In genomic region chr5:96351963-96352362, GRCm38 (mm10) we compare ENCODE assay signal across 13 mouse cellular contexts. TPM values are rescaled to one million over a fixed set of nuclear protein-coding genes. Genes with fewer than 3 reads are reported as not detected.
DNase-seq lines count a peak whose midpoint lies in the region; ATAC-seq and TF ChIP-seq lines count a peak whose summit lies in the region.
"Had no signal": no experiment of that assay in that cellular context is flagged by ENCODE, and none has a peak within 500 bp of the region (broad histone marks: within the 10 kb centered on the region; RNA-seq: fewer than 3 reads in every experiment).

No protein-coding gene starts in this region.

- no peak for TF ChIP-seq EP300 in heart, postnatal 0 days (IDR thresholded peaks at IDR 0.05; ENCODE audit: low read depth)

- in situ Hi-C loops in Patski (cut with MboI; ENCODE audit: low pct_unique_long_range_greater_than_20kb) = no loop called here

- peak; percentile 27; the same call in 1 of the 2 replicates for TF ChIP-seq CTCF in heart, postnatal 0 days (IDR thresholded peaks at IDR 0.05; ENCODE audit: low read depth)
- TF ChIP-seq CTCF in lung, embryonic 14.5 days (IDR thresholded peaks at IDR 0.05; ENCODE audit: low read depth) = peak; percentile 44; the same call in 1 of the 2 replicates
- TF ChIP-seq CTCF in Patski (IDR thresholded peaks at IDR 0.05) = peak; percentile 70

- H3K9me3 ChIP-seq in heart, postnatal 0 days (replicated peaks; ENCODE audit: control insufficient read depth, low read length) = no peaks in the 10 kb centered on the region
- no peaks in the 10 kb centered on the region for H3K9me3 ChIP-seq in lung, embryonic 14.5 days (ENCODE audit: low read depth, low read length)
- H3K9me3 ChIP-seq: forebrain, embryonic 12.5 days had no signal

- DNase-seq in heart, postnatal 0 days (ENCODE audit: low spot score) = no peak
- DNase-seq in heart, postnatal 10 days = no peak
- DNase-seq in lung, embryonic 14.5 days = peak; percentile 24
- no peak for DNase-seq in lung, postnatal 10 days
- DNase-seq in Patski (ENCODE audit: low read depth, low spot score) = no peak
- DNase-seq in retina, embryonic 14.5 days (ENCODE audit: low spot score) = peak; percentile 27
- DNase-seq in right cerebral cortex, adult 18-20 months = no peak
- no peak for DNase-seq in urinary bladder, postnatal 36 days (ENCODE audit: low spot score in 2 of 2)
- DNase-seq: cerebellum, adult 8-10 months; heart, adult 18-20 months had no signal

- POLR2A ChIA-PET in Patski (lab: Charles Lee) = no interaction called here

- H3K4me1 ChIP-seq in heart, postnatal 0 days (ENCODE audit: control insufficient read depth, insufficient read depth) = no peaks in the 10 kb centered on the region
- H3K4me1 ChIP-seq in lung, embryonic 14.5 days (ENCODE audit: insufficient read depth) = no peaks in the 10 kb centered on the region
- H3K4me1 ChIP-seq: forebrain, embryonic 12.5 days had no signal

- intact Hi-C loops in heart, postnatal 10 days (cut with DNase I) = no loop called here

- H3K27me3 ChIP-seq in heart, postnatal 0 days (ENCODE audit: control insufficient read depth, insufficient read depth, low read length) = no peaks in the 10 kb centered on the region
- H3K27me3 ChIP-seq in lung, embryonic 14.5 days (ENCODE audit: insufficient read depth, low read length) = no peaks in the 10 kb centered on the region
- H3K27me3 ChIP-seq in Patski = no peaks in the 10 kb centered on the region
- H3K27me3 ChIP-seq: forebrain, embryonic 12.5 days had no signal

- no peak overlapping the region for H3K27ac ChIP-seq in heart, postnatal 0 days (ENCODE audit: low read depth)
- H3K27ac ChIP-seq in lung, embryonic 14.5 days (ENCODE audit: low read depth) = no peak overlapping the region
- H3K27ac ChIP-seq: forebrain, embryonic 12.5 days; macrophage had no signal

- ATAC-seq in heart, postnatal 0 days (ENCODE audit: insufficient read depth, low read depth) = no peak
- no peak for ATAC-seq in lung, embryonic 14.5 days (ENCODE audit: insufficient read depth)
- ATAC-seq in Patski = no peak
- ATAC-seq: inflammation-experienced regulatory T-cells, adult 6 months had no signal

- no peak overlapping the region for H3K4me3 ChIP-seq in heart, postnatal 0 days (ENCODE audit: low read depth, low read length)
- H3K4me3 ChIP-seq in lung, embryonic 14.5 days (ENCODE audit: low read depth, low read length) = no peak overlapping the region
- H3K4me3 ChIP-seq: forebrain, embryonic 12.5 days had no signal

- CTCF ChIA-PET in Patski (lab: Charles Lee) = no interaction called here

- no peaks in the 10 kb centered on the region for H3K36me3 ChIP-seq in heart, postnatal 0 days (replicated peaks; ENCODE audit: control insufficient read depth, insufficient read depth, low read length)
- no peaks in the 10 kb centered on the region for H3K36me3 ChIP-seq in lung, embryonic 14.5 days (ENCODE audit: insufficient read depth)
- H3K36me3 ChIP-seq: forebrain, embryonic 12.5 days had no signal

- no peak overlapping the region for H3K4me2 ChIP-seq in heart, postnatal 0 days (ENCODE audit: low read depth, low read length)
- H3K4me2 ChIP-seq in lung, embryonic 14.5 days = no peak overlapping the region
- H3K4me2 ChIP-seq: forebrain, embryonic 12.5 days had no signal

- H3K9ac ChIP-seq in heart, postnatal 0 days (replicated peaks; ENCODE audit: low read depth, low read length) = no peak overlapping the region
- H3K9ac ChIP-seq in lung, embryonic 14.5 days = no peak overlapping the region
- H3K9ac ChIP-seq: forebrain, embryonic 12.5 days had no signal

RNA-seq across cellular contexts. Expression of gene Fras1, which starts 21.8 kb away (rescaled TPM):
- 16.8 and 43.0 TPM in 2 replicates for total RNA-seq in heart, postnatal 0 days (2014; rRNA removed; ENCODE audit: low replicate concordance)
- 4.0 and 4.8 TPM in 2 replicates for polyA plus RNA-seq in heart, postnatal 0 days (2015; fragmentation: Nextera tagmentation; extraction: Ambion mirVana)
- total RNA-seq in heart, postnatal 10 days (2021) = 1 to 10 TPM; 6.5 to 6.8 TPM
- 30.5 and 34.2 TPM in 2 replicates for polyA plus RNA-seq in lung, embryonic 14.5 days (2014; fragmentation: Nextera tagmentation; extraction: Ambion mirVana)
- polyA plus RNA-seq in Patski (2021) = 2.4 TPM
- polyA plus RNA-seq: macrophage had no signal

Comparison
In these comparisons a context has a peak if more than half of its experiments do, and no peak if none do; other contexts are left out.
1. DNase-seq: peak in lung, embryonic 14.5 days (single experiment) and retina, embryonic 14.5 days (single experiment); none in heart, postnatal 0 days (single experiment), heart, postnatal 10 days (0 of 2), lung, postnatal 10 days (single experiment), Patski (single experiment), right cerebral cortex, adult 18-20 months (single experiment) and urinary bladder, postnatal 36 days (0 of 2).
2. Peak in every context shown above with its lines, with median percentiles within 50 percentile points of each other: CTCF ChIP-seq.